ENCODE assay signal across 8 mouse cellular contexts in the genomic region with DNA sequence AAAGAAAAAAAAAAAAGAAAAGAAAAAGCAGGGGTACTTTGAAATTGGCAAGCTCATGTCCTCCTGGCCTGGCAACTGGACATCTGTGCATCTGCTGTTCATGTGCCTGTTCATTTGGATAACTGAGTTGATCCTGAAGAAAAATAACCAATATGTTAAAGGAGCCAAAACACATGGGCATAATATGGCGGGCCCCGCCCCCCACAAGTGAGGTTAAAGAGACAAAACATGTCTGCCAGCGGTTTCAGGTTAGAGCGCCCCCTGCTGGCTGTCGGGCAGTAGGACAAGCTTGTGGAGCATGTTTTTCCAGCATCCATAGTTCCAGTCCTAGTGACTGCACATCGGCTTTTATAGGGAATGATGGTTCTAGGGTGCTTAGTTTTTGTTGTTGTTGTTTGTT. TPM values are rescaled to one million over a fixed set of nuclear protein-coding genes. Genes with fewer than 3 reads are reported as not detected.
DNase-seq lines count a peak whose midpoint lies in the region; ATAC-seq and TF ChIP-seq lines count a peak whose summit lies in the region.

No protein-coding gene starts in this region.

- H3K4me1 ChIP-seq in forebrain, postnatal 0 days (ENCODE audit: insufficient read depth) = peaks cover 7% of the 10 kb centered on the region
- peaks cover 13% of the 10 kb centered on the region for H3K4me1 ChIP-seq in forebrain, embryonic 16.5 days (replicated peaks; ENCODE audit: control insufficient read depth, insufficient read depth, low read length)

- H3K4me3 ChIP-seq in forebrain, postnatal 0 days (ENCODE audit: low read depth, low read length) = no peak overlapping the region
- H3K4me3 ChIP-seq in forebrain, embryonic 16.5 days (replicated peaks; ENCODE audit: low read length) = no peak overlapping the region

- no peaks in the 10 kb centered on the region for H3K9me3 ChIP-seq in forebrain, postnatal 0 days (ENCODE audit: low read length)
- no peaks in the 10 kb centered on the region for H3K9me3 ChIP-seq in forebrain, embryonic 16.5 days (ENCODE audit: control insufficient read depth, low read length)

- H3K27ac ChIP-seq in forebrain, postnatal 0 days (ENCODE audit: low read depth, low read length) = no peak overlapping the region
- H3K27ac ChIP-seq in forebrain, embryonic 16.5 days (ENCODE audit: low read length) = no peak overlapping the region

- H3K4me2 ChIP-seq in forebrain, postnatal 0 days (ENCODE audit: low read depth) = no peak overlapping the region
- H3K4me2 ChIP-seq in forebrain, embryonic 16.5 days (ENCODE audit: low read length) = no peak overlapping the region

- peak; percentile 73 for DNase-seq in forebrain, postnatal 0 days
- peak; percentile 78 for DNase-seq in 3T3-L1 (ENCODE audit: low read depth, low spot score)
- DNase-seq in adrenal gland, adult 18-20 months (ENCODE audit: low spot score in 2 of 2) = peak; percentile 67 to 73
- peak; percentile 57 for DNase-seq in embryo, embryonic 11.5 days (ENCODE audit: low read depth, low spot score)
- DNase-seq in kidney, postnatal 36 days = peak; percentile 66 to 88
- DNase-seq in lung, postnatal 4 days = peak; percentile 81 to 86
- DNase-seq in spleen, postnatal 4 days (ENCODE audit: low spot score in 2 of 2) = peak; percentile 84 to 96

- ATAC-seq in forebrain, postnatal 0 days = no peak
- no peak for ATAC-seq in forebrain, embryonic 16.5 days

- 26% methylated on average over 6 of the region's 6 CpGs for WGBS in forebrain, postnatal 0 days
- WGBS in forebrain, embryonic 16.5 days = 15% methylated on average over 6 of the region's 6 CpGs

- no peak overlapping the region for H3K9ac ChIP-seq in forebrain, postnatal 0 days
- H3K9ac ChIP-seq in forebrain, embryonic 16.5 days (replicated peaks; ENCODE audit: low read depth, low read length) = no peak overlapping the region

- peaks cover 34% of the 10 kb centered on the region for H3K36me3 ChIP-seq in forebrain, postnatal 0 days (ENCODE audit: insufficient read depth)
- H3K36me3 ChIP-seq in forebrain, embryonic 16.5 days (ENCODE audit: control insufficient read depth, insufficient read depth) = peaks cover 10% of the 10 kb centered on the region; the same call in 1 of the 2 replicates

- TF ChIP-seq CTCF in forebrain, postnatal 0 days (IDR thresholded peaks at IDR 0.05; ENCODE audit: low read depth) = peak; percentile 85

- no peaks in the 10 kb centered on the region for H3K27me3 ChIP-seq in forebrain, postnatal 0 days (ENCODE audit: insufficient read depth, low read length)
- no peaks in the 10 kb centered on the region for H3K27me3 ChIP-seq in forebrain, embryonic 16.5 days (replicated peaks; ENCODE audit: control insufficient read depth, insufficient read depth, low read length)

RNA-seq across cellular contexts. Expression of a gene that starts 2.8 kb away (rescaled TPM):
- total RNA-seq in forebrain, postnatal 0 days (2014; rRNA removed) = 224 and 297 TPM in 2 replicates
- 304 and 352 TPM in 2 replicates for polyA plus RNA-seq in forebrain, postnatal 0 days (2015; fragmentation: Nextera tagmentation; extraction: Ambion mirVana)
- polyA plus RNA-seq in forebrain, embryonic 16.5 days (2015; fragmentation: Nextera tagmentation; extraction: Ambion mirVana) = 342 and 375 TPM in 2 replicates
- 100 to 1,000 TPM; 677 to 814 TPM for total RNA-seq in adrenal gland, adult 18-20 months (2021)

RNA-seq across cellular contexts. Expression of a gene that starts 19.2 kb away (rescaled TPM):
- total RNA-seq in forebrain, postnatal 0 days (2014; rRNA removed) = 58.9 and 65.0 TPM in 2 replicates
- 50.5 and 56.0 TPM in 2 replicates for polyA plus RNA-seq in forebrain, postnatal 0 days (2015; fragmentation: Nextera tagmentation; extraction: Ambion mirVana)
- polyA plus RNA-seq in forebrain, embryonic 16.5 days (2015; fragmentation: Nextera tagmentation; extraction: Ambion mirVana) = 56.4 and 65.9 TPM in 2 replicates
- total RNA-seq in adrenal gland, adult 18-20 months (2021) = 10 to 100 TPM; 25.5 to 35.3 TPM

RNA-seq across cellular contexts. Expression of a gene that starts 34.5 kb away (rescaled TPM):
- total RNA-seq in forebrain, postnatal 0 days (2014; rRNA removed) = 83.3 and 94.7 TPM in 2 replicates
- 111 and 125 TPM in 2 replicates for polyA plus RNA-seq in forebrain, postnatal 0 days (2015; fragmentation: Nextera tagmentation; extraction: Ambion mirVana)
- 52.4 and 70.3 TPM in 2 replicates for polyA plus RNA-seq in forebrain, embryonic 16.5 days (2015; fragmentation: Nextera tagmentation; extraction: Ambion mirVana)
- total RNA-seq in adrenal gland, adult 18-20 months (2021) = 1 to 10 TPM; 1.7 to 2.4 TPM

RNA-seq across cellular contexts. Expression of a gene that starts 42.9 kb away (rescaled TPM):
- 115 and 141 TPM in 2 replicates for total RNA-seq in forebrain, postnatal 0 days (2014; rRNA removed)
- polyA plus RNA-seq in forebrain, postnatal 0 days (2015; fragmentation: Nextera tagmentation; extraction: Ambion mirVana) = 106 and 132 TPM in 2 replicates
- 88.4 and 111 TPM in 2 replicates for polyA plus RNA-seq in forebrain, embryonic 16.5 days (2015; fragmentation: Nextera tagmentation; extraction: Ambion mirVana)
- total RNA-seq in adrenal gland, adult 18-20 months (2021) = 100 to 1,000 TPM; 104 to 105 TPM

RNA-seq across cellular contexts. Expression of a gene that starts 49.1 kb away (rescaled TPM):
- 2.0 and 2.2 TPM in 2 replicates for total RNA-seq in forebrain, postnatal 0 days (2014; rRNA removed)
- polyA plus RNA-seq in forebrain, postnatal 0 days (2015; fragmentation: Nextera tagmentation; extraction: Ambion mirVana) = 2.3 and 2.4 TPM in 2 replicates
- polyA plus RNA-seq in forebrain, embryonic 16.5 days (2015; fragmentation: Nextera tagmentation; extraction: Ambion mirVana) = 7.9 and 9.9 TPM in 2 replicates
- 1 to 10 TPM; 1.1 to 1.4 TPM for total RNA-seq in adrenal gland, adult 18-20 months (2021)

Comparison
In these comparisons a context has a peak if more than half of its experiments do, and no peak if none do; other contexts are left out.
1. RNA of a gene that starts 34.5 kb away (total RNA-seq): 83.3 to 94.7 TPM in forebrain, postnatal 0 days; 1.7 to 2.4 TPM in adrenal gland, adult 18-20 months; every median in the first group is over 10 times any median in the second.
2. Peak in every context shown above with its lines, with median percentiles within 50 percentile points of each other: DNase-seq.